Mouse (Mus musculus) liver, embryonic 16.5 days (tissue): ENCODE results near the gene Smg7. TPM values are rescaled to one million over a fixed set of nuclear protein-coding genes. Genes with fewer than 3 reads are reported as not detected.

Experiments
- ATAC-seq: fragments of 200-750 bp; cut with Nextera tagmentation; 2 replicates; pipeline ENCODE4 v1.8.0; 2017; ENCODE audit warnings: low read depth, mild to moderate bottlenecking, moderate number of reproducible peaks, moderate library complexity
- H3K27ac ChIP-seq: fragments of 300-500 bp; sonication (generic); 2 replicates; pipeline ENCODE4 v1.5.1; 2014; ENCODE audit warnings: mild to moderate bottlenecking, low read length
- H3K27me3 ChIP-seq: fragments of 300-500 bp; sonication (generic); 2 replicates; pipeline ENCODE4 v1.6.1; 2014; ENCODE audit warnings: low read depth, low read length, mixed read lengths; ENCODE audit not compliant: control insufficient read depth, insufficient read depth
- H3K36me3 ChIP-seq: fragments of 300-500 bp; sonication (generic); 2 replicates; pipeline ENCODE4 v1.6.1; 2014; ENCODE audit warnings: mild to moderate bottlenecking; ENCODE audit not compliant: control insufficient read depth, insufficient read depth
- H3K4me1 ChIP-seq: fragments of 300-500 bp; sonication (generic); 2 replicates; pipeline ENCODE4 v1.6.1; 2014; ENCODE audit warnings: low read depth, low read length, mixed read lengths; ENCODE audit not compliant: control insufficient read depth
- H3K4me2 ChIP-seq: fragments of 300-500 bp; sonication (generic); 2 replicates; pipeline ENCODE4 v1.6.1; 2014; ENCODE audit warnings: low read depth, low read length, mixed read lengths
- H3K4me3 ChIP-seq: fragments of 300-500 bp; sonication (generic); 2 replicates; pipeline ENCODE4 v1.5.1; 2014; ENCODE audit warnings: low read depth, mild to moderate bottlenecking, low read length
- H3K9ac ChIP-seq: fragments of 300-500 bp; sonication (generic); 2 replicates; pipeline ENCODE4 v1.6.1; 2014; ENCODE audit warnings: low read depth, low read length
- H3K9me3 ChIP-seq: fragments of 300-500 bp; sonication (generic); replicated peaks from 2 replicates; pipeline ENCODE4 v1.6.1; 2016; ENCODE audit warnings: low read length; ENCODE audit not compliant: control insufficient read depth
- WGBS: fragments of 180-500 bp; shearing (Covaris S2); extraction: QIAGEN DNeasy Blood & Tissue Kit; methylation state at CpG from one replicate; pipeline ENCODE4 v1.1.7; 2014; ENCODE audit not compliant: insufficient replicate concordance; 5-methylcytosine and 5-hydroxymethylcytosine counted together
- polyA plus RNA-seq: library from polyadenylated mRNA; unstranded; fragments of >200 nt; fragmentation: Nextera tagmentation; extraction: Ambion mirVana; gene quantifications from 2 replicates; pipeline ENCODE4 v1.2.1, GENCODE M21; 2015

Smg7 gene
- polyA plus RNA-seq, 1 experiment from 2014 or later: 8.7 TPM

GRCm38 (mm10) chr1:152846856-152847255 lies 55.6 kb downstream of the Smg7 start:
- H3K27me3 ChIP-seq: no peaks in the 10 kb centered on the region
- no peak overlapping the region for H3K4me2 ChIP-seq
- no peaks in the 10 kb centered on the region for H3K9me3 ChIP-seq
- no peak overlapping the region for H3K27ac ChIP-seq
- peaks cover 28% of the 10 kb centered on the region for H3K36me3 ChIP-seq
- WGBS: 80% methylated on average over 2 of the region's 2 CpGs
- no peak for ATAC-seq
- no peak overlapping the region for H3K4me3 ChIP-seq
- H3K4me1 ChIP-seq: no peaks in the 10 kb centered on the region
- no peak overlapping the region for H3K9ac ChIP-seq

GRCm38 (mm10) chr1:152845211-152845730 lies 57.2 kb downstream of the Smg7 start:
- WGBS: 79% methylated on average over 3 of the region's 3 CpGs
- ATAC-seq: no peak
- Histone ChIP-seq H3K9me3 (no peaks in the 10 kb centered on the region), H3K4me3 (no peak overlapping the region), H3K4me1 (no peaks in the 10 kb centered on the region), H3K4me2 (no peak overlapping the region), H3K9ac (no peak overlapping the region), H3K27me3 (no peaks in the 10 kb centered on the region), H3K36me3 (peaks cover 30% of the 10 kb centered on the region), H3K27ac (no peak overlapping the region)

- H3K4me1 ChIP-seq: no peaks in the 10 kb centered on the region
- ATAC-seq: no peak
- WGBS: 63% methylated on average over 1 of the region's 1 CpGs
- no peaks in the 10 kb centered on the region for H3K27me3 ChIP-seq
- no peak overlapping the region for H3K9ac ChIP-seq
- no peaks in the 10 kb centered on the region for H3K9me3 ChIP-seq
- H3K27ac ChIP-seq: no peak overlapping the region
- peaks cover 35% of the 10 kb centered on the region for H3K36me3 ChIP-seq
- no peak overlapping the region for H3K4me3 ChIP-seq
- H3K4me2 ChIP-seq: no peak overlapping the region
These were observed 57.8 kb downstream of the Smg7 start for GRCm38 (mm10) chr1:152844634-152845033.

GRCm38 (mm10) chr1:152841057-152841456 lies 61.4 kb downstream of the Smg7 start:
- WGBS: 80% methylated on average over 2 of the region's 2 CpGs
- no peak overlapping the region for H3K9ac ChIP-seq
- no peak overlapping the region for H3K4me2 ChIP-seq
- no peak overlapping the region for H3K27ac ChIP-seq
- peaks cover 34% of the 10 kb centered on the region for H3K36me3 ChIP-seq
- no peaks in the 10 kb centered on the region for H3K4me1 ChIP-seq
- no peaks in the 10 kb centered on the region for H3K27me3 ChIP-seq
- no peak for ATAC-seq
- no peak overlapping the region for H3K4me3 ChIP-seq
- no peaks in the 10 kb centered on the region for H3K9me3 ChIP-seq

- Histone ChIP-seq H3K9me3 (no peaks in the 10 kb centered on the region), H3K36me3 (peaks cover 36% of the 10 kb centered on the region), H3K27ac (no peak overlapping the region), H3K27me3 (no peaks in the 10 kb centered on the region), H3K9ac (no peak overlapping the region), H3K4me1 (no peaks in the 10 kb centered on the region), H3K4me3 (no peak overlapping the region), H3K4me2 (no peak overlapping the region)
- WGBS: 72% methylated on average over 3 of the region's 3 CpGs
- ATAC-seq: no peak
These were observed 62.1 kb downstream of the Smg7 start for GRCm38 (mm10) chr1:152840343-152840742.

- no peak for ATAC-seq
- no peak overlapping the region for H3K4me3 ChIP-seq
- no peak overlapping the region for H3K9ac ChIP-seq
- no peaks in the 10 kb centered on the region for H3K27me3 ChIP-seq
- H3K4me2 ChIP-seq: no peak overlapping the region
- peaks cover 32% of the 10 kb centered on the region for H3K36me3 ChIP-seq
- no peak overlapping the region for H3K27ac ChIP-seq
- H3K4me1 ChIP-seq: no peaks in the 10 kb centered on the region
- H3K9me3 ChIP-seq: no peaks in the 10 kb centered on the region
- WGBS: 81% methylated on average over 12 of the region's 12 CpGs
These were observed 63.6 kb downstream of the Smg7 start for GRCm38 (mm10) chr1:152838841-152839240.

- Histone ChIP-seq H3K27me3 (no peaks in the 10 kb centered on the region), H3K4me1 (no peaks in the 10 kb centered on the region), H3K9ac (no peak overlapping the region), H3K4me2 (no peak overlapping the region), H3K36me3 (peaks cover 30% of the 10 kb centered on the region), H3K4me3 (no peak overlapping the region), H3K9me3 (no peaks in the 10 kb centered on the region), H3K27ac (no peak overlapping the region)
- ATAC-seq: no peak
- WGBS: 45% methylated on average over 11 of the region's 11 CpGs
These were observed 64.3 kb downstream of the Smg7 start for GRCm38 (mm10) chr1:152838026-152838702.

GRCm38 (mm10) chr1:152835061-152835460 lies 67.4 kb downstream of the Smg7 start:
- H3K27me3 ChIP-seq: no peaks in the 10 kb centered on the region
- no peaks in the 10 kb centered on the region for H3K4me1 ChIP-seq
- H3K9me3 ChIP-seq: no peaks in the 10 kb centered on the region
- no peak overlapping the region for H3K9ac ChIP-seq
- no peak overlapping the region for H3K4me2 ChIP-seq
- no peak overlapping the region for H3K4me3 ChIP-seq
- 82% methylated on average over 3 of the region's 3 CpGs for WGBS
- no peak overlapping the region for H3K27ac ChIP-seq
- ATAC-seq: no peak
- H3K36me3 ChIP-seq: peaks cover 22% of the 10 kb centered on the region

GRCm38 (mm10) chr1:152832316-152832715 lies 70.1 kb downstream of the Smg7 start:
- Histone ChIP-seq H3K4me1 (no peaks in the 10 kb centered on the region), H3K9me3 (no peaks in the 10 kb centered on the region), H3K27ac (no peak overlapping the region), H3K9ac (no peak overlapping the region), H3K36me3 (peaks cover 9% of the 10 kb centered on the region), H3K4me2 (no peak overlapping the region), H3K4me3 (no peak overlapping the region), H3K27me3 (no peaks in the 10 kb centered on the region)
- ATAC-seq: no peak
- WGBS: 58% methylated on average over 6 of the region's 6 CpGs
